Mouse (Mus musculus) stomach, postnatal 0 days (tissue): ENCODE results near the gene Nfyb. TPM values are rescaled to one million over a fixed set of nuclear protein-coding genes. Genes with fewer than 3 reads are reported as not detected.

Source experiments
- ATAC-seq: fragments of 200-750 bp; cut with Nextera tagmentation; 2 replicates; pipeline ENCODE4 v1.8.0; 2017; ENCODE audit not compliant: low FRiP score, low TSS enrichment
- DNase-seq: peaks from one replicate; pipeline ENCODE4 v3.0.0-alpha.2; 2016; ENCODE audit warnings: low spot score
- H3K27ac ChIP-seq: fragments of 300-500 bp; sonication (generic); replicated peaks from 2 replicates; pipeline ENCODE4 v1.5.1; 2014; ENCODE audit warnings: mild to moderate bottlenecking, control low read depth
- H3K27me3 ChIP-seq: fragments of 300-500 bp; sonication (generic); 2 replicates; pipeline ENCODE4 v1.6.1; 2014; ENCODE audit warnings: low read length; ENCODE audit not compliant: control insufficient read depth, insufficient read depth
- H3K36me3 ChIP-seq: fragments of 300-500 bp; sonication (generic); 2 replicates; pipeline ENCODE4 v1.6.1; 2014; ENCODE audit warnings: low read length, mixed read lengths; ENCODE audit not compliant: control insufficient read depth, insufficient read depth
- H3K4me1 ChIP-seq: fragments of 300-500 bp; sonication (generic); replicated peaks from 2 replicates; pipeline ENCODE4 v1.6.1; 2014; ENCODE audit warnings: antibody characterized with exemption; ENCODE audit not compliant: control insufficient read depth, insufficient read depth
- H3K4me2 ChIP-seq: fragments of 300-500 bp; sonication (generic); replicated peaks from 2 replicates; pipeline ENCODE4 v1.6.1; 2014; ENCODE audit warnings: low read depth, mild to moderate bottlenecking, control low read depth, moderate library complexity
- H3K4me3 ChIP-seq: fragments of 300-500 bp; sonication (generic); 2 replicates; pipeline ENCODE4 v1.5.1; 2014; ENCODE audit warnings: low read depth, low read length, control low read depth
- H3K9ac ChIP-seq: fragments of 300-500 bp; sonication (generic); 2 replicates; pipeline ENCODE4 v1.6.1; 2014; ENCODE audit warnings: mild to moderate bottlenecking, low read length, control low read depth, mixed read lengths
- H3K9me3 ChIP-seq: fragments of 300-500 bp; sonication (generic); 2 replicates; pipeline ENCODE4 v1.6.1; 2016; ENCODE audit warnings: low read length; ENCODE audit not compliant: control insufficient read depth
- CTCF ChIP-seq: IDR thresholded peaks from 2 replicates; pipeline ENCODE4 v1.5.1; 2016; ENCODE audit warnings: antibody characterized with exemption, low read depth, mild to moderate bottlenecking, moderate library complexity
- EP300 ChIP-seq: optimal IDR thresholded peaks from 2 replicates; pipeline ENCODE3; 2016; ENCODE audit warnings: antibody characterized with exemption
- WGBS: fragments of 180-500 bp; shearing (Covaris S2); extraction: QIAGEN DNeasy Blood & Tissue Kit; methylation state at CpG from one replicate; pipeline ENCODE4 v1.1.7; 2014; 5-methylcytosine and 5-hydroxymethylcytosine counted together
- polyA plus RNA-seq: library from polyadenylated mRNA; unstranded; fragments of >200 nt; fragmentation: Nextera tagmentation; extraction: Ambion mirVana; gene quantifications from 2 replicates; pipeline ENCODE4 v1.2.1, GENCODE M21; 2015

Gene Nfyb
- polyA plus RNA-seq, 1 experiment from 2014 or later = 20.3 TPM

- H3K4me2 ChIP-seq = no peak overlapping the region; the same call in 1 of the 2 replicates
- no peaks in the 10 kb centered on the region for H3K36me3 ChIP-seq
- no peaks in the 10 kb centered on the region for H3K4me1 ChIP-seq
- no peak overlapping the region for H3K9ac ChIP-seq
- no peak for TF ChIP-seq CTCF
- TF ChIP-seq EP300 = no peak
- H3K4me3 ChIP-seq = no peak overlapping the region
- H3K9me3 ChIP-seq = no peaks in the 10 kb centered on the region
- H3K27me3 ChIP-seq = no peaks in the 10 kb centered on the region
- ATAC-seq = peak; percentile 71
- WGBS = 27% methylated on average over 13 of the region's 13 CpGs
- peak; percentile 79 for DNase-seq
- H3K27ac ChIP-seq = peak overlapping the region; percentile 45; the same call in 1 of the 2 replicates
These were observed 13.9 kb upstream of the Nfyb start for GRCm38 (mm10) chr10:82777886-82778285.

- no peak overlapping the region for H3K4me2 ChIP-seq
- H3K9ac ChIP-seq = no peak overlapping the region
- no peaks in the 10 kb centered on the region for H3K36me3 ChIP-seq
- H3K27me3 ChIP-seq = no peaks in the 10 kb centered on the region
- TF ChIP-seq EP300 = no peak
- TF ChIP-seq CTCF = no peak
- H3K27ac ChIP-seq = no peak overlapping the region
- ATAC-seq = no peak
- no peak overlapping the region for H3K4me3 ChIP-seq
- no peaks in the 10 kb centered on the region for H3K9me3 ChIP-seq
- no peak for DNase-seq
- H3K4me1 ChIP-seq = no peaks in the 10 kb centered on the region
- 30% methylated on average over 2 of the region's 2 CpGs for WGBS
These were observed 13.1 kb upstream of the Nfyb start for GRCm38 (mm10) chr10:82777075-82777474.

GRCm38 (mm10) chr10:82774841-82775240, 10.9 kb upstream of the Nfyb start:
- no peaks in the 10 kb centered on the region for H3K36me3 ChIP-seq
- no peak overlapping the region for H3K4me3 ChIP-seq
- TF ChIP-seq CTCF (no peak), EP300 (no peak)
- H3K4me2 ChIP-seq = no peak overlapping the region
- 95% methylated on average over 5 of the region's 5 CpGs for WGBS
- no peak overlapping the region for H3K9ac ChIP-seq
- H3K9me3 ChIP-seq = no peaks in the 10 kb centered on the region
- no peaks in the 10 kb centered on the region for H3K27me3 ChIP-seq
- H3K27ac ChIP-seq = no peak overlapping the region
- no peak for ATAC-seq
- DNase-seq = no peak
- no peaks in the 10 kb centered on the region for H3K4me1 ChIP-seq

- Histone ChIP-seq H3K9me3 (no peaks in the 10 kb centered on the region), H3K4me3 (no peak overlapping the region), H3K4me1 (no peaks in the 10 kb centered on the region), H3K9ac (no peak overlapping the region), H3K27ac (no peak overlapping the region), H3K27me3 (no peaks in the 10 kb centered on the region), H3K36me3 (no peaks in the 10 kb centered on the region), H3K4me2 (no peak overlapping the region)
- DNase-seq (no peak), ATAC-seq (no peak)
- WGBS = 66% methylated on average over 9 of the region's 9 CpGs
- TF ChIP-seq CTCF (no peak), EP300 (no peak)
These were observed 7.7 kb upstream of the Nfyb start for GRCm38 (mm10) chr10:82771595-82772170.

GRCm38 (mm10) chr10:82770713-82771112, 6.8 kb upstream of the Nfyb start:
- no peak overlapping the region for H3K27ac ChIP-seq
- ATAC-seq (no peak), DNase-seq (no peak)
- no peaks in the 10 kb centered on the region for H3K4me1 ChIP-seq
- 86% methylated on average over 2 of the region's 2 CpGs for WGBS
- no peaks in the 10 kb centered on the region for H3K27me3 ChIP-seq
- TF ChIP-seq EP300 (no peak), CTCF (no peak)
- H3K4me3 ChIP-seq = no peak overlapping the region
- H3K9ac ChIP-seq = no peak overlapping the region
- no peaks in the 10 kb centered on the region for H3K36me3 ChIP-seq
- H3K4me2 ChIP-seq = no peak overlapping the region
- no peaks in the 10 kb centered on the region for H3K9me3 ChIP-seq

GRCm38 (mm10) chr10:82768901-82769300, 5.0 kb upstream of the Nfyb start:
- Histone ChIP-seq H3K9me3 (no peaks in the 10 kb centered on the region), H3K27me3 (no peaks in the 10 kb centered on the region), H3K4me1 (no peaks in the 10 kb centered on the region), H3K36me3 (no peaks in the 10 kb centered on the region), H3K27ac (no peak overlapping the region), H3K4me2 (no peak overlapping the region), H3K4me3 (no peak overlapping the region), H3K9ac (no peak overlapping the region)
- TF ChIP-seq CTCF (no peak), EP300 (no peak)
- WGBS = 37% methylated on average over 9 of the region's 9 CpGs
- peak; percentile 10; the same call in 1 of the 2 replicates for ATAC-seq
- DNase-seq = no peak
